Mouse (Mus musculus) kidney, embryonic 14.5 days (tissue): Measurements from ENCODE around the gene C1qtnf6. TPM values are rescaled to one million over a fixed set of nuclear protein-coding genes. Genes with fewer than 3 reads are reported as not detected.

Experiments
- ATAC-seq: fragments of 200-750 bp; cut with Nextera tagmentation; 2 replicates; pipeline ENCODE4 v1.8.0; 2017; ENCODE audit warnings: moderate number of reproducible peaks, mild to moderate bottlenecking, moderate TSS enrichment, moderate library complexity; ENCODE audit not compliant: low FRiP score, low TSS enrichment
- H3K27ac ChIP-seq: fragments of 300-500 bp; sonication (generic); 2 replicates; pipeline ENCODE4 v1.5.1; 2014; ENCODE audit warnings: low read depth, mild to moderate bottlenecking, low read length, moderate library complexity, mixed read lengths
- H3K27me3 ChIP-seq: fragments of 300-500 bp; sonication (generic); 2 replicates; pipeline ENCODE4 v1.6.1; 2014; ENCODE audit warnings: mild to moderate bottlenecking, low read length; ENCODE audit not compliant: control insufficient read depth, insufficient read depth
- H3K36me3 ChIP-seq: fragments of 300-500 bp; sonication (generic); 2 replicates; pipeline ENCODE4 v1.6.1; 2014; ENCODE audit warnings: low read length, mixed read lengths; ENCODE audit not compliant: control insufficient read depth, insufficient read depth
- H3K4me1 ChIP-seq: fragments of 300-500 bp; sonication (generic); 2 replicates; pipeline ENCODE4 v1.6.1; 2014; ENCODE audit warnings: low read length, mixed read lengths; ENCODE audit not compliant: control insufficient read depth, insufficient read depth
- H3K4me2 ChIP-seq: fragments of 300-500 bp; sonication (generic); replicated peaks from 2 replicates; pipeline ENCODE4 v1.6.1; 2014; ENCODE audit warnings: low read depth, mild to moderate bottlenecking, low read length
- H3K4me3 ChIP-seq: fragments of 300-500 bp; sonication (generic); 2 replicates; pipeline ENCODE4 v1.5.1; 2014; ENCODE audit warnings: mild to moderate bottlenecking, low read length
- H3K9ac ChIP-seq: fragments of 300-500 bp; sonication (generic); 2 replicates; pipeline ENCODE4 v1.6.1; 2014; ENCODE audit warnings: low read depth, mild to moderate bottlenecking, low read length, moderate library complexity
- H3K9me3 ChIP-seq: fragments of 300-500 bp; sonication (generic); 2 replicates; pipeline ENCODE4 v1.6.1; 2016; ENCODE audit warnings: low read length; ENCODE audit not compliant: control insufficient read depth
- WGBS: fragments of 180-500 bp; shearing (Covaris S2); extraction: QIAGEN DNeasy Blood & Tissue Kit; methylation state at CpG from one replicate; pipeline ENCODE4 v1.1.7; 2014; 5-methylcytosine and 5-hydroxymethylcytosine counted together
- polyA plus RNA-seq: library from polyadenylated mRNA; unstranded; fragments of >200 nt; fragmentation: Nextera tagmentation; extraction: Ambion mirVana; gene quantifications from 2 replicates; pipeline ENCODE4 v1.2.1, GENCODE M21; 2014

C1qtnf6 gene
- polyA plus RNA-seq, 1 experiment from 2014 or later, result 31.9 TPM

DNA sequence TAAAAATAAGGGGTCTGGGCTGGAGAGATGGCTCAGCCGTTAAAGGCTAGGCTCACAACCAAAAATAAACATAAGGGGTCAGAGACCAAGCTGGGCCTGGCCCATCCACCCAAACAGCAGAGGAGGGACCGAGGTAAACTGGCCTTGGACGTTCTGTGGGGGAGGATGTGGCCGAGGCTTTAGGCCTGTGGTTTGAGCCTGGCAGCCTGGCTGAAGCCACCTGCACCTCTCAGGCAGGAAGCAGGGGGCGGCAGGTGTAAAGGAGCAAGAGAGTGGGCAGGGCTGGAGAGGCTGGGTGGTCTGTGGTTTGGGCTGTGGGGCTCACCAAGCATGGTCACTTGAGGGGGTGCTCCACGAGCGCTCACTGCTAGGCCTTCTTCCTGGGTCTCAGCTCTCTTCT is 19.3 kb downstream of the C1qtnf6 start:
- no peak for ATAC-seq
- Histone ChIP-seq H3K4me3 (no peak overlapping the region), H3K4me2 (no peak overlapping the region), H3K9ac (peak overlapping the region; percentile 7; the same call in 1 of the 2 replicates), H3K9me3 (no peaks in the 10 kb centered on the region), H3K4me1 (peaks cover 22% of the 10 kb centered on the region), H3K36me3 (no peaks in the 10 kb centered on the region), H3K27ac (no peak overlapping the region), H3K27me3 (no peaks in the 10 kb centered on the region)
- WGBS, result 46% methylated on average over 7 of the region's 7 CpGs

DNA sequence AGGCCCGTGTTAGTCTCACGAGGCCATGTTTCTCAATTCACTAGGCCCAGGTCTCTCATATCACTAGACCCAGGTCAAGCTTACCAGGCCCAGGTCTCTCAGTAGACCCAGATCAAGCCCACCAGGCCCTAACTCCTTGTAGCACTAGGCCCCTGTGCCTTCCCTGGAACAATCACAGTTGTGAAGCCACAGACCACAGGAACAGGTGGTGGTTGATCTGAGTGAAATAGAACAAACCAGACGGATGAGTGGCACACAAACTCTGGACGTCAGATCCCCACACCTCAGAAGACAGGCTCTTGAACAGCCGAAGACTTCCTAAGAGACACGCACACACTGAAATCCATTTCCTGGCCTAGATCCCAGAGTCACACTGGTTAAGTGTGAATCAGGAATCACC is 20.5 kb downstream of the C1qtnf6 start:
- Histone ChIP-seq H3K36me3 (no peaks in the 10 kb centered on the region), H3K27ac (no peak overlapping the region), H3K4me1 (peaks cover 14% of the 10 kb centered on the region; the same call in 1 of the 2 replicates), H3K27me3 (no peaks in the 10 kb centered on the region), H3K9ac (no peak overlapping the region), H3K4me2 (no peak overlapping the region), H3K9me3 (no peaks in the 10 kb centered on the region), H3K4me3 (no peak overlapping the region)
- 93% methylated on average over 6 of the region's 6 CpGs for WGBS
- ATAC-seq, result no peak

DNA sequence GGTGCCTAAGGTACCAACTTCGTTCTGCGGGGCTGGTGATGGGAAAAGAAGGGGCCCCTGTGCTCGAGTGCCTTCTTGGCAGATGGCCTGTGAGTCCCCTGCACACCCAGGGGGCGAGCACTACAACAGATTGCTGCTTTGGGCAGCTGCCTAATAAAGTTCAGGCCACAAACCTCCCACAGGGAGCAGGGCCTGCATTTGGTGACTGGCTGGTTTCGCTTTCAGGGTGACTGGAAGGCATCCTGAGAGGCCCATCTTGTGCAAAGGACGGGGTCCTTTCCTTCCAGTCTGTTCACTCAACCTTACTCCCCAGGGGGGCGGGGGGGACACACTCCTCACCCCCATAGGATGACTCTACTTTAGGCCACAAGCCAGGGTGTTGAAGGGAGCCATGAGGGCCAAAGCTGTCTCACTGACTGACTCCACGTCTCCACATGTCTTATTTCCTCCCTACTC is 21.1 kb downstream of the C1qtnf6 start:
- H3K27ac ChIP-seq, result no peak overlapping the region
- H3K4me2 ChIP-seq, result no peak overlapping the region
- WGBS, result 65% methylated on average over 8 of the region's 8 CpGs
- H3K4me3 ChIP-seq, result no peak overlapping the region
- H3K36me3 ChIP-seq, result no peaks in the 10 kb centered on the region
- no peak overlapping the region for H3K9ac ChIP-seq
- H3K27me3 ChIP-seq, result no peaks in the 10 kb centered on the region
- H3K4me1 ChIP-seq, result peaks cover 14% of the 10 kb centered on the region; the same call in 1 of the 2 replicates
- H3K9me3 ChIP-seq, result peaks cover under 1% of the 10 kb centered on the region; the same call in 1 of the 2 replicates
- ATAC-seq, result no peak; the same call in 1 of the 2 replicates

- Histone ChIP-seq H3K4me2 (no peak overlapping the region), H3K4me1 (peaks cover 14% of the 10 kb centered on the region; the same call in 1 of the 2 replicates), H3K4me3 (no peak overlapping the region), H3K9ac (no peak overlapping the region; the same call in 1 of the 2 replicates), H3K27ac (no peak overlapping the region), H3K36me3 (no peaks in the 10 kb centered on the region), H3K9me3 (peaks cover 4% of the 10 kb centered on the region; the same call in 1 of the 2 replicates), H3K27me3 (no peaks in the 10 kb centered on the region)
- 49% methylated on average over 12 of the region's 12 CpGs for WGBS
- no peak for ATAC-seq
Observed at GRCm38 (mm10) chr15:78509297-78509899, 21.8 kb downstream of the C1qtnf6 start.

DNA sequence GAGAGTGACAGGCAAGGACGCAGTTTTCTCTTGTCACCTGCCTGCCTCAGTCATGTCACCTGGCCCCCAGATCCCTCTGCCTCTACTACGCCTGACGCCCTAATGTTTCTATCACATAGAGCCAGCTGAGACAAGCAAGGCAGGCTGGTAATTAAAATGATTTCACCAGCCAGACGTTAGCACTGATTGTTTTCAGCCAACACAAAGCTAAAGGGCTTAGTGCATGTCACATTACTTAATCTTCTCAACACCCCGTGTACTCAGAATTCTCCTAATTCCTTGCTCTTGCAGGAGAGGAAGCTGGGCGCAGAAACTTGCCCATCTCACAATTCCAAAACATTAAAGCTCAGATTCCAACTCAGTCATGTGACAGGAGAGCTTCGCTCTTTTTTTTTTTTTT is 22.8 kb downstream of the C1qtnf6 start:
- Histone ChIP-seq H3K4me3 (no peak overlapping the region), H3K27ac (no peak overlapping the region), H3K4me2 (no peak overlapping the region), H3K27me3 (no peaks in the 10 kb centered on the region), H3K4me1 (peaks cover 14% of the 10 kb centered on the region; the same call in 1 of the 2 replicates), H3K36me3 (no peaks in the 10 kb centered on the region), H3K9me3 (peaks cover 4% of the 10 kb centered on the region; the same call in 1 of the 2 replicates), H3K9ac (no peak overlapping the region)
- ATAC-seq, result no peak
- WGBS, result 71% methylated on average over 7 of the region's 7 CpGs

GRCm38 (mm10) chr15:78505541-78505940 is 25.7 kb downstream of the C1qtnf6 start:
- no peak for ATAC-seq
- H3K9ac ChIP-seq, result no peak overlapping the region
- no peaks in the 10 kb centered on the region for H3K36me3 ChIP-seq
- peaks cover 4% of the 10 kb centered on the region; the same call in 1 of the 2 replicates for H3K9me3 ChIP-seq
- no peak overlapping the region for H3K27ac ChIP-seq
- no peaks in the 10 kb centered on the region for H3K27me3 ChIP-seq
- H3K4me1 ChIP-seq, result peaks cover 3% of the 10 kb centered on the region; the same call in 1 of the 2 replicates
- 84% methylated on average over 3 of the region's 3 CpGs for WGBS
- H3K4me3 ChIP-seq, result no peak overlapping the region
- no peak overlapping the region for H3K4me2 ChIP-seq

DNA sequence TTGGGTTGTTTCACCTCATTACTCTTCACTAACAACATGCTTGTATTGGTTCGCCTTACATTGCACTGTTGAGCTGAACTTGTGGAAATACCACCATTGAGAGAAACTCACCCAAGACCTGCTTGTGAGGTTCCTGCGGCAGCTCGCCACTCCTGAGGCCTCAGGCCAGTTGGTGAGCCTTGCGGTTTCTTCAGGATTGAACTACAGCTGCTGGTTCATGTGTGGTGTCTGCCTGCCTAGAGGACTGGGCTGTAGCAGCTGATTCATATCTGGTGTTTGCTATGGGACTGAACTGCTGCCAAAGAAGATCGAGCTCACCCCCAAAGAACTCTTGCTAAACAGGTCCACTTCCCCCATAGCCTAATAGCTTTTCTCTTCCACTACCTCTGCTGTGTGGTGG is 26.4 kb downstream of the C1qtnf6 start:
- no peak overlapping the region for H3K9ac ChIP-seq
- H3K4me3 ChIP-seq, result no peak overlapping the region
- ATAC-seq, result no peak
- H3K27me3 ChIP-seq, result no peaks in the 10 kb centered on the region
- no peak overlapping the region for H3K27ac ChIP-seq
- peaks cover 2% of the 10 kb centered on the region; the same call in 1 of the 2 replicates for H3K4me1 ChIP-seq
- WGBS, result 91% methylated on average over 5 of the region's 5 CpGs
- no peak overlapping the region for H3K4me2 ChIP-seq
- H3K36me3 ChIP-seq, result no peaks in the 10 kb centered on the region
- H3K9me3 ChIP-seq, result peaks cover 4% of the 10 kb centered on the region; the same call in 1 of the 2 replicates

DNA sequence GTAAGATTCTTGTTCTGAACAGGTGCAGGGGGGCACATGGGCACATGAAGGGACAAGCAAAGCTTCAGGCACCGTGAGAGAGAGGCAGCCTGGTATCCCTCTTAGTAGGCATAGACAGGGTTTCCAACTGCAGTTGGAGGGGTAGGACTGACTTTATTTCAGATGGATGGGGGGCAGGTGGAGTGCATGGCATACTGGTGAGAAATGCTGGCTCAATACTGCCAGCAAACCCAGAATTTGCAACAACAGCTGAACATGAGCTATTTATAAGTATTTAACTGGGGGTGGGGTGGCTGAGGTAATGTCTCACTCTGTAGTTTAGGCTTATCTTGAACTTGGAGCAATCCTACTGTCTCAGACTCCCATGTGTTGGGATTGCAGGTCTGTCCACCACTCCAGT is 27.2 kb downstream of the C1qtnf6 start:
- no peak overlapping the region for H3K4me2 ChIP-seq
- no peak overlapping the region for H3K27ac ChIP-seq
- no peaks in the 10 kb centered on the region for H3K27me3 ChIP-seq
- no peaks in the 10 kb centered on the region for H3K36me3 ChIP-seq
- H3K4me1 ChIP-seq, result no peaks in the 10 kb centered on the region
- ATAC-seq, result no peak
- peaks cover 4% of the 10 kb centered on the region; the same call in 1 of the 2 replicates for H3K9me3 ChIP-seq
- WGBS, result 91% methylated on average over 1 of the region's 1 CpGs
- no peak overlapping the region for H3K4me3 ChIP-seq
- no peak overlapping the region for H3K9ac ChIP-seq

- no peak for ATAC-seq
- 77% methylated on average over 18 of the region's 18 CpGs for WGBS
- no peak overlapping the region for H3K4me3 ChIP-seq
- no peaks in the 10 kb centered on the region for H3K27me3 ChIP-seq
- no peak overlapping the region for H3K9ac ChIP-seq
- peaks cover 4% of the 10 kb centered on the region; the same call in 1 of the 2 replicates for H3K9me3 ChIP-seq
- no peaks in the 10 kb centered on the region for H3K4me1 ChIP-seq
- no peaks in the 10 kb centered on the region for H3K36me3 ChIP-seq
- H3K4me2 ChIP-seq, result no peak overlapping the region
- H3K27ac ChIP-seq, result no peak overlapping the region
Observed at GRCm38 (mm10) chr15:78502437-78503132, 28.6 kb downstream of the C1qtnf6 start.
